Mouse (Mus musculus) urinary bladder, postnatal 36 days (tissue): ENCODE results near the gene Tcn2.

Experiments
- DNase-seq, 2 experiments: peaks; one replicate each; pipeline ENCODE4 v3.0.0; 2022; ENCODE audit warnings: low spot score in 2 of 2, mixed read lengths in 1 of 2

Tcn2 gene

GRCm38 (mm10) chr11:3894406-3895281 is 37.3 kb downstream of the Tcn2 start, which contains the start of the genes 4921536K21Rik and Dusp18:
Gene 4921536K21Rik (minus strand): TSS chr11:3895098.
Gene Dusp18 (plus strand): TSS chr11:3895240.
- DNase-seq = peak; percentile 88 to 91

- no peak for DNase-seq
Measured at GRCm38 (mm10) chr11:3893970-3894369, 38.0 kb downstream of the Tcn2 start.

- DNase-seq = no peak
Measured at GRCm38 (mm10) chr11:3887331-3887730, 44.6 kb downstream of the Tcn2 start.

- DNase-seq = no peak
Measured at GRCm38 (mm10) chr11:3883711-3884110, 48.2 kb downstream of the Tcn2 start.

DNA sequence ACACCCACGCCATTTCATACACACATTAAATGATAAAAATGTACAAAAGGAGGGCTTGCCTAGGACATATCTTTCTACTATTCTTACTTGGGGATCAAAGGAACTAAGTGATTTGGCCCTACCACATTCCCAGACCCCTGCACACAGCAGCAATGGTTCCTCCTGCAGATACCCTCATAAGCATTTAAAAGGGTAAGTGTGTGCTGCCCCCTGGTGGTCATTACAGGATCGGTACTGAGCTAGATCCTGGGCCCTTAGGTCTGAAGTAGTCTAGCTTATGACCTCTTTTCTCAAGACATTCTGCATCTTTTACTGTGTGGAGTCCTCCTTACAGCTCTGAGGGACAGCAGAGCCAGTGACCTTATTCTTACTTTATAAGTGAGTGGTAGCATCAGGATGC is 52.1 kb downstream of the Tcn2 start:
- DNase-seq = peak; percentile 53 to 71

GRCm38 (mm10) chr11:3878660-3879059 is 53.3 kb downstream of the Tcn2 start:
- no peak for DNase-seq

- DNase-seq = no peak
Measured at GRCm38 (mm10) chr11:3876419-3876818, 55.5 kb downstream of the Tcn2 start.
